Mouse (Mus musculus): ENCODE data around the gene Ros1.

- peak; percentile 76 for TF ChIP-seq CTCF (IDR thresholded peaks at IDR 0.05)
- no peak for TF ChIP-seq EP300 (IDR thresholded peaks at IDR 0.05)
These were observed 37.4 kb upstream of the Ros1 start for GRCm38 (mm10) chr10:52232196-52233176.
